Mouse (Mus musculus): ENCODE measurements at regions not wholly inside any gene's neighbourhood (a gene's known extent, or its start where the extent isn't known, plus 50 kb on each side); places are given as distances from the start of the nearest gene placed in this dataset.

GRCm38 (mm10) chr14:62033661-62034060 lies 258.7 kb upstream of the Rnaseh2b start:
- no peak overlapping the region for H3K4me3 ChIP-seq (ENCODE audit: insufficient read depth in 1 of 2, low read depth in 1 of 2, low read length in 2 of 2, poor library complexity in 1 of 2, severe bottlenecking in 1 of 2)
- DNase-seq (ENCODE audit: low read depth, low spot score) = no peak
- in situ Hi-C loops (cut with MboI; ENCODE audit: low sequenced_read_pairs in 2 of 2, unreplicated experiment in 2 of 2) = no loop called here

GRCm38 (mm10) chr14:62034664-62035063 lies 257.7 kb upstream of the Rnaseh2b start:
- H3K9me3 ChIP-seq (ENCODE audit: control insufficient read depth, insufficient read depth, low read depth, low read length) = no peaks in the 10 kb centered on the region
- no peak overlapping the region for H3K9ac ChIP-seq (ENCODE audit: insufficient read depth, low read depth, low read length, poor library complexity, severe bottlenecking)
- no peak overlapping the region for H3K4me3 ChIP-seq (ENCODE audit: insufficient read depth in 1 of 2, low read depth in 1 of 2, low read length in 2 of 2, poor library complexity in 1 of 2, severe bottlenecking in 1 of 2)
- no peak overlapping the region for H3K27ac ChIP-seq (ENCODE audit: insufficient read depth, low read depth, low read length, poor library complexity, severe bottlenecking)
- no peaks in the 10 kb centered on the region for H3K36me3 ChIP-seq (ENCODE audit: control insufficient read depth, insufficient read depth, low read length, poor library complexity, severe bottlenecking)
- DNase-seq (ENCODE audit: low read depth, low spot score) = no peak
- in situ Hi-C loops (cut with MboI; ENCODE audit: low sequenced_read_pairs in 2 of 2, unreplicated experiment in 2 of 2) = no loop called here
- H3K4me1 ChIP-seq (ENCODE audit: control insufficient read depth in 2 of 2, insufficient read depth in 2 of 2, low read length in 2 of 2, poor library complexity in 1 of 2) = 0 out of 4 replicates have a peak, but pooled peaks cover 2 to 5% of the 10 kb centered on the region in 2 experiments
- no peak for TF ChIP-seq CHD2 (IDR thresholded peaks at IDR 0.05; ENCODE audit: low read depth, low read length)
- no peak for TF ChIP-seq HCFC1 (IDR thresholded peaks at IDR 0.05; ENCODE audit: borderline replicate concordance, insufficient read depth, low read length)
- no peak for TF ChIP-seq ZC3H11A (IDR thresholded peaks at IDR 0.05; ENCODE audit: borderline replicate concordance, low read depth, low read length)
- TF ChIP-seq ZNF384 (IDR thresholded peaks at IDR 0.05; ENCODE audit: low read depth, low read length) = no peak
- no peak for TF ChIP-seq MAFK (IDR thresholded peaks at IDR 0.05; ENCODE audit: insufficient read depth, low read depth, low read length)

More at GRCm38 (mm10) chr14:62033661-62034060, 258.7 kb upstream of the Rnaseh2b start:
- H3K36me3 ChIP-seq (ENCODE audit: control insufficient read depth, insufficient read depth, low read length, poor library complexity, severe bottlenecking) = no peaks in the 10 kb centered on the region
- 0 out of 4 replicates have a peak, but pooled peaks cover 2 to 5% of the 10 kb centered on the region in 2 experiments for H3K4me1 ChIP-seq (ENCODE audit: control insufficient read depth in 2 of 2, insufficient read depth in 2 of 2, low read length in 2 of 2, poor library complexity in 1 of 2)
- TF ChIP-seq HCFC1 (IDR thresholded peaks at IDR 0.05; ENCODE audit: borderline replicate concordance, insufficient read depth, low read length) (no peak), ZNF384 (IDR thresholded peaks at IDR 0.05; ENCODE audit: low read depth, low read length) (no peak), CHD2 (IDR thresholded peaks at IDR 0.05; ENCODE audit: low read depth, low read length) (no peak), ZC3H11A (IDR thresholded peaks at IDR 0.05; ENCODE audit: borderline replicate concordance, low read depth, low read length) (no peak), MAFK (IDR thresholded peaks at IDR 0.05; ENCODE audit: insufficient read depth, low read depth, low read length) (no peak)
- no peaks in the 10 kb centered on the region for H3K9me3 ChIP-seq (ENCODE audit: control insufficient read depth, insufficient read depth, low read depth, low read length)
- no peak overlapping the region for H3K9ac ChIP-seq (ENCODE audit: insufficient read depth, low read depth, low read length, poor library complexity, severe bottlenecking)
- no peak overlapping the region for H3K27ac ChIP-seq (ENCODE audit: insufficient read depth, low read depth, low read length, poor library complexity, severe bottlenecking)

GRCm38 (mm10) chr14:62035416-62035815 lies 257.0 kb upstream of the Rnaseh2b start:
- Histone ChIP-seq H3K4me1 (ENCODE audit: control insufficient read depth in 2 of 2, insufficient read depth in 2 of 2, low read length in 2 of 2, poor library complexity in 1 of 2) (0 out of 4 replicates have a peak, but pooled peaks cover 2 to 5% of the 10 kb centered on the region in 2 experiments), H3K9me3 (ENCODE audit: control insufficient read depth, insufficient read depth, low read depth, low read length) (no peaks in the 10 kb centered on the region), H3K36me3 (ENCODE audit: control insufficient read depth, insufficient read depth, low read length, poor library complexity, severe bottlenecking) (no peaks in the 10 kb centered on the region), H3K4me3 (ENCODE audit: insufficient read depth in 1 of 2, low read depth in 1 of 2, low read length in 2 of 2, poor library complexity in 1 of 2, severe bottlenecking in 1 of 2) (no peak overlapping the region), H3K9ac (ENCODE audit: insufficient read depth, low read depth, low read length, poor library complexity, severe bottlenecking) (no peak overlapping the region), H3K27ac (ENCODE audit: insufficient read depth, low read depth, low read length, poor library complexity, severe bottlenecking) (no peak overlapping the region)
- no peak for DNase-seq (ENCODE audit: low read depth, low spot score)
- in situ Hi-C loops (cut with MboI; ENCODE audit: low sequenced_read_pairs in 2 of 2, unreplicated experiment in 2 of 2) = no loop called here
- no peak for TF ChIP-seq ZNF384 (IDR thresholded peaks at IDR 0.05; ENCODE audit: low read depth, low read length)
- no peak for TF ChIP-seq HCFC1 (IDR thresholded peaks at IDR 0.05; ENCODE audit: borderline replicate concordance, insufficient read depth, low read length)
- TF ChIP-seq ZC3H11A (IDR thresholded peaks at IDR 0.05; ENCODE audit: borderline replicate concordance, low read depth, low read length) = no peak

GRCm38 (mm10) chr14:62037514-62037913 lies 254.9 kb upstream of the Rnaseh2b start:
- Histone ChIP-seq H3K4me1 (ENCODE audit: control insufficient read depth in 2 of 2, insufficient read depth in 2 of 2, low read length in 2 of 2, poor library complexity in 1 of 2) (0 out of 4 replicates have a peak, but pooled peaks cover 2 to 5% of the 10 kb centered on the region in 2 experiments), H3K27ac (ENCODE audit: insufficient read depth, low read depth, low read length, poor library complexity, severe bottlenecking) (no peak overlapping the region), H3K36me3 (ENCODE audit: control insufficient read depth, insufficient read depth, low read length, poor library complexity, severe bottlenecking) (no peaks in the 10 kb centered on the region), H3K9me3 (ENCODE audit: control insufficient read depth, insufficient read depth, low read depth, low read length) (no peaks in the 10 kb centered on the region), H3K4me3 (ENCODE audit: insufficient read depth in 1 of 2, low read depth in 1 of 2, low read length in 2 of 2, poor library complexity in 1 of 2, severe bottlenecking in 1 of 2) (no peak overlapping the region), H3K9ac (ENCODE audit: insufficient read depth, low read depth, low read length, poor library complexity, severe bottlenecking) (no peak overlapping the region)
- peak; percentile 54 for DNase-seq (ENCODE audit: low read depth, low spot score)
- in situ Hi-C loops (cut with MboI; ENCODE audit: low sequenced_read_pairs in 2 of 2, unreplicated experiment in 2 of 2) = no loop called here
- TF ChIP-seq HCFC1 (IDR thresholded peaks at IDR 0.05; ENCODE audit: borderline replicate concordance, insufficient read depth, low read length) = 0 out of 2 replicates have a peak, but pooled peaks have one; percentile 16
- TF ChIP-seq MAFK (IDR thresholded peaks at IDR 0.05; ENCODE audit: insufficient read depth, low read depth, low read length) = peak; percentile 73; the same call in 1 of the 2 replicates
- no peak for TF ChIP-seq CHD2 (IDR thresholded peaks at IDR 0.05; ENCODE audit: low read depth, low read length)

- H3K36me3 ChIP-seq (ENCODE audit: control insufficient read depth, insufficient read depth, low read length, poor library complexity, severe bottlenecking) = no peaks in the 10 kb centered on the region
- H3K9ac ChIP-seq (ENCODE audit: insufficient read depth, low read depth, low read length, poor library complexity, severe bottlenecking) = no peak overlapping the region
- 0 out of 4 replicates have a peak, but pooled peaks cover 2 to 5% of the 10 kb centered on the region in 2 experiments for H3K4me1 ChIP-seq (ENCODE audit: control insufficient read depth in 2 of 2, insufficient read depth in 2 of 2, low read length in 2 of 2, poor library complexity in 1 of 2)
- in situ Hi-C loops (cut with MboI; ENCODE audit: low sequenced_read_pairs in 2 of 2, unreplicated experiment in 2 of 2) = no loop called here
- H3K4me3 ChIP-seq (ENCODE audit: insufficient read depth in 1 of 2, low read depth in 1 of 2, low read length in 2 of 2, poor library complexity in 1 of 2, severe bottlenecking in 1 of 2) = no peak overlapping the region
- peak; percentile 83 for TF ChIP-seq MAFK (IDR thresholded peaks at IDR 0.05; ENCODE audit: insufficient read depth, low read depth, low read length)
- no peak for TF ChIP-seq ZNF384 (IDR thresholded peaks at IDR 0.05; ENCODE audit: low read depth, low read length)
- TF ChIP-seq CHD2 (IDR thresholded peaks at IDR 0.05; ENCODE audit: low read depth, low read length) = no peak
- no peak for TF ChIP-seq HCFC1 (IDR thresholded peaks at IDR 0.05; ENCODE audit: borderline replicate concordance, insufficient read depth, low read length)
- TF ChIP-seq ZC3H11A (IDR thresholded peaks at IDR 0.05; ENCODE audit: borderline replicate concordance, low read depth, low read length) = no peak
- DNase-seq (ENCODE audit: low read depth, low spot score) = no peak
- H3K27ac ChIP-seq (ENCODE audit: insufficient read depth, low read depth, low read length, poor library complexity, severe bottlenecking) = no peak overlapping the region
- no peaks in the 10 kb centered on the region for H3K9me3 ChIP-seq (ENCODE audit: control insufficient read depth, insufficient read depth, low read depth, low read length)
These were observed 254.5 kb upstream of the Rnaseh2b start for GRCm38 (mm10) chr14:62037917-62038316.

Data from ES-E14 (cell line).